Mouse (Mus musculus): ENCODE data around the gene Ap2a2.

GRCm38 (mm10) chr7:141666190-141666589, 104.2 kb downstream of the Ap2a2 start:
- TF ChIP-seq EP300 (optimal IDR thresholded peaks at IDR 0.05) (no peak), CTCF (IDR thresholded peaks at IDR 0.05; ENCODE audit: low read depth) (peak; percentile 84)
